Mouse (Mus musculus): ENCODE data around the gene Slc2a12. TPM values are rescaled to one million over a fixed set of nuclear protein-coding genes. Genes with fewer than 3 reads are reported as not detected.

Gene Slc2a12
- total and polyA plus RNA-seq, 3 experiments = 0.01 to 0.35 TPM; not detected in 1

GRCm38 (mm10) chr10:22700773-22701172 is 56.0 kb downstream of the Slc2a12 start:
- DNase-seq (ENCODE audit: low read depth, low spot score) = no peak
- H3K4me3 ChIP-seq (ENCODE audit: control insufficient read depth in 1 of 2, insufficient read depth in 1 of 2, low read depth in 2 of 2, low read length in 2 of 2) = no peak overlapping the region
- H3K27me3 ChIP-seq (ENCODE audit: control insufficient read depth in 1 of 2, insufficient read depth in 2 of 2, low read length in 2 of 2) = no peaks in the 10 kb centered on the region
- peaks cover 0 to 5% of the 10 kb centered on the region in 2 experiments; a peak in 2 of 4 replicates for H3K4me1 ChIP-seq (ENCODE audit: control insufficient read depth in 1 of 2, insufficient read depth in 2 of 2, low read length in 2 of 2)
- no peak overlapping the region for H3K27ac ChIP-seq (ENCODE audit: control insufficient read depth, low read depth, low read length)
- H3K9ac ChIP-seq (ENCODE audit: control insufficient read depth, low read depth, low read length, poor library complexity, severe bottlenecking) = no peak overlapping the region
- TF ChIP-seq SMC3 (IDR thresholded peaks at IDR 0.05; ENCODE audit: low read depth, low read length) (no peak), CHD1 (IDR thresholded peaks at IDR 0.05; ENCODE audit: low read depth, low read length) (no peak), MYC (IDR thresholded peaks at IDR 0.05; ENCODE audit: low read depth, low read length) (no peak), GABPA (IDR thresholded peaks at IDR 0.05; ENCODE audit: low read depth, low read length) (no peak), USF2 (IDR thresholded peaks at IDR 0.05; ENCODE audit: borderline replicate concordance in 1 of 2, insufficient read depth in 1 of 2, low read depth in 1 of 2, low read length in 2 of 2) (no peak)
- no peaks in the 10 kb centered on the region for H3K9me3 ChIP-seq (replicated peaks; ENCODE audit: insufficient read depth, low read length)
- no peaks in the 10 kb centered on the region for H3K79me2 ChIP-seq (ENCODE audit: control insufficient read depth, insufficient read depth, low read length, poor library complexity)
- peaks cover 2 to 9% of the 10 kb centered on the region in 2 experiments; a peak in 2 of 4 replicates for H3K36me3 ChIP-seq (ENCODE audit: control insufficient read depth in 1 of 2, insufficient read depth in 2 of 2, low read length in 2 of 2)

DNA sequence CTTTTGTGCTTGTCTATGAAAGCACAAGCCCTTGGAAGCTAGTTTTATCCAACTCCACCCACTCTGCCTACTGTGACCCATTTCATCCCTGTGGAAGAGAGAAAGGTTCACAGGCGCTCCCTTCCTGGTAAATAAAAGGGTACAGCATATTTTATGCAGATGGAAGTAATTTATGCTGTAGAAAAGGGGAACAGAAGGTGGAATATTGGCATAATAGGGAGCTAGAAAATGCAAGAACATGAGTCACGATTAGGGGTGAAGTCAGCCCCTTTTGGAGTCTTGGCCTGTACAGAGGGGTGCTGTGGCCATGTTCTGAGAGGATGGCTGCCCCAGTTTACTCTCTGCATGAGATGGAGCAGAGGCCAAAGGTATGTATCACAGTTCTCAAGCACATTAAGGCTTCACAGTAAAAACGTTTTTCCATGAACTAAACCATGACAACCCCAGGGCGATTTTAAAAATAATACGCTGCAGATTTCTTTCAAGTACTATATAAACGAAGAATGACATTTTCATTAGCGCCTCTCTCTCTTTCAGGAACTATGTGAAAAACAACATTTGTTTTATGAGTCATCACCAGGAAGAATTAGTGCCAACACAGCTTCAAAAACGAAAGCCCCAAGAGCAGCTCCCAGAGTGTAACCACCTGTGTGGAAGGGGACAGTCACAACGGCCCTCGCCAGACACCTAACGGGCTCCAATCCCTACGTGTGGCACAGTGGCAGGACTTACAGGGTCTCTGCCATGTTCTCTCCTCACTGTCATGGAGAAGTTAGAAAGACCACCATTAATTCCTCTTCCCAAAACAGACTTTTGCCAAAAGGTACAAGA is 56.9 kb downstream of the Slc2a12 start:
- Histone ChIP-seq H3K27ac (ENCODE audit: control insufficient read depth, low read depth, low read length) (no peak overlapping the region), H3K9me3 (replicated peaks; ENCODE audit: insufficient read depth, low read length) (no peaks in the 10 kb centered on the region), H3K79me2 (ENCODE audit: control insufficient read depth, insufficient read depth, low read length, poor library complexity) (no peaks in the 10 kb centered on the region), H3K9ac (ENCODE audit: control insufficient read depth, low read depth, low read length, poor library complexity, severe bottlenecking) (no peak overlapping the region), H3K27me3 (ENCODE audit: control insufficient read depth in 1 of 2, insufficient read depth in 2 of 2, low read length in 2 of 2) (no peaks in the 10 kb centered on the region), H3K36me3 (ENCODE audit: control insufficient read depth in 1 of 2, insufficient read depth in 2 of 2, low read length in 2 of 2) (peaks cover 2 to 14% of the 10 kb centered on the region in 2 experiments; a peak in 2 of 4 replicates), H3K4me1 (ENCODE audit: control insufficient read depth in 1 of 2, insufficient read depth in 2 of 2, low read length in 2 of 2) (peaks cover 0 to 5% of the 10 kb centered on the region in 2 experiments; a peak in 2 of 4 replicates), H3K4me3 (ENCODE audit: control insufficient read depth in 1 of 2, insufficient read depth in 1 of 2, low read depth in 2 of 2, low read length in 2 of 2) (no peak overlapping the region)
- TF ChIP-seq KAT2A (conservative IDR thresholded peaks at IDR 0.05; ENCODE audit: low read depth, low read length) = no peak
- TF ChIP-seq POLR2AphosphoS2 (IDR thresholded peaks at IDR 0.05; ENCODE audit: low read length) = peak; percentile 59; the same call in 1 of the 2 replicates
- TF ChIP-seq USF1 (IDR thresholded peaks at IDR 0.05; ENCODE audit: low read depth, low read length) = no peak
- no peak for DNase-seq (ENCODE audit: low read depth, low spot score)

DNA sequence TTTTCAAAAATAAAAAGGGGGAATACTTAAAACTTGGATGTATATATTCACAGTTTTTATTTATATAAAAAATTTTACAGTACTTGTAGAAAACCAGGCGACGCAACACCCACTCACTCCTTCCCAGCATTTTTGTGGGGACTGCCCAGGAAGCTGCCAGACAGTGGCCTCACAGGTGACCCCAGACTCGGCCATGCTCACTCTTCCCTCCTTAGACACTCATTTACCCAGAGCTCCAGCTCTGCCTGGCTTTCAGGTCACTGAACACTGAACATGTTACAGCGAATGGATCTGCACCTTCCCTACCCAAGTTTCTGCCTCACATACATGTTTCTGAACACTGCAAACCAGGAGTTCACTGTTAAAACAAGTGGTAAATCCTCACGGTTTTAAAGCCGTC is 59.0 kb downstream of the Slc2a12 start:
- peaks cover 2 to 24% of the 10 kb centered on the region in 2 experiments; a peak in 2 of 4 replicates for H3K36me3 ChIP-seq (ENCODE audit: control insufficient read depth in 1 of 2, insufficient read depth in 2 of 2, low read length in 2 of 2)
- TF ChIP-seq TCF12 (IDR thresholded peaks at IDR 0.05; ENCODE audit: low read depth, low read length) = no peak
- TF ChIP-seq GABPA (IDR thresholded peaks at IDR 0.05; ENCODE audit: low read depth, low read length) = no peak
- no peak for TF ChIP-seq MEF2A (IDR thresholded peaks at IDR 0.05; ENCODE audit: extremely low read depth, insufficient replicate concordance, low read depth, low read length, poor library complexity, severe bottlenecking)
- no peak for TF ChIP-seq TAL1 (IDR thresholded peaks at IDR 0.05; ENCODE audit: low read length)
- no peak for TF ChIP-seq MAFK (IDR thresholded peaks at IDR 0.05; ENCODE audit: borderline replicate concordance, low read depth, low read length)
- TF ChIP-seq POLR2A (IDR thresholded peaks at IDR 0.05; ENCODE audit: control insufficient read depth in 1 of 2, insufficient read depth in 1 of 2, low read depth in 1 of 2, low read length in 2 of 2, poor library complexity in 1 of 2) = no peak
- TF ChIP-seq MAX (IDR thresholded peaks at IDR 0.05; ENCODE audit: low read length) = no peak
- TF ChIP-seq KAT2A (conservative IDR thresholded peaks at IDR 0.05; ENCODE audit: low read depth, low read length) = no peak
- TF ChIP-seq MXI1 (IDR thresholded peaks at IDR 0.05; ENCODE audit: low read depth, low read length) = no peak
- no peak for TF ChIP-seq ELF1 (IDR thresholded peaks at IDR 0.05; ENCODE audit: low read depth, low read length)
- TF ChIP-seq MYB (IDR thresholded peaks at IDR 0.05; ENCODE audit: low read depth, low read length) = no peak
- no peak for TF ChIP-seq ETS1 (IDR thresholded peaks at IDR 0.05; ENCODE audit: low read depth, low read length)
- TF ChIP-seq MAZ (IDR thresholded peaks at IDR 0.05; ENCODE audit: low read depth, low read length) = no peak
- no peak for TF ChIP-seq POLR2AphosphoS5 (IDR thresholded peaks at IDR 0.05; ENCODE audit: borderline replicate concordance, low read depth, low read length)
- peaks cover 0 to 2% of the 10 kb centered on the region in 2 experiments; a peak in 1 of 4 replicates for H3K4me1 ChIP-seq (ENCODE audit: control insufficient read depth in 1 of 2, insufficient read depth in 2 of 2, low read length in 2 of 2)
- no peak overlapping the region for H3K4me3 ChIP-seq (ENCODE audit: control insufficient read depth in 1 of 2, insufficient read depth in 1 of 2, low read depth in 2 of 2, low read length in 2 of 2)
- H3K79me2 ChIP-seq (ENCODE audit: control insufficient read depth, insufficient read depth, low read length, poor library complexity) = no peaks in the 10 kb centered on the region
- no peak for DNase-seq (ENCODE audit: low read depth, low spot score)
- no peaks in the 10 kb centered on the region for H3K9me3 ChIP-seq (replicated peaks; ENCODE audit: insufficient read depth, low read length)
- no peaks in the 10 kb centered on the region for H3K27me3 ChIP-seq (ENCODE audit: control insufficient read depth in 1 of 2, insufficient read depth in 2 of 2, low read length in 2 of 2)
- H3K27ac ChIP-seq (ENCODE audit: control insufficient read depth, low read depth, low read length) = no peak overlapping the region
- no peak overlapping the region for H3K9ac ChIP-seq (ENCODE audit: control insufficient read depth, low read depth, low read length, poor library complexity, severe bottlenecking)

Measured in MEL (cell line).